Mouse (Mus musculus) brain, adult 2 months (tissue): ENCODE results near the gene Nav2.

Source experiments
- DNase-seq: peaks from one replicate; pipeline ENCODE4 v3.0.0; 2011; ENCODE audit warnings: low read depth, low spot score

Gene Nav2

DNA sequence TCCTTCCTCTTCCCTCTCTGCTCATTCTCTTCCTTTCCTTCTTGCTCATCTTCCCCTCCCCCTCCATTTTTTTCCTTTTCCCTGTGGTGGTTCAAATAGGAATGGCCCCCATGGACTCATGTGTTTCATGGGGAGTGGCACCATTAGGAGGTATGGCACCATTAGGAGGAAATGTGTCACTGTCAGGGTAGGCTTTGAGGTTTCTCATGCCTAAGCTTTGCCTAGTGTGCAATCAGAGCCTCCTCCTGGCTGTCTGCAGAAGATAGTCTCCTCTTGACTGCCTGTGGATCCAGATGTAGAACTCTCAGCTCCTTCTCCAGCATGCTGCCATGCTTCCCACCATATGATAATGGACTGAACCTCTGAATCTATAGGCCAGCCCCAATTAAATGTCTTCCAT lies 525.4 kb downstream of the Nav2 start:
- DNase-seq: no peak

DNA sequence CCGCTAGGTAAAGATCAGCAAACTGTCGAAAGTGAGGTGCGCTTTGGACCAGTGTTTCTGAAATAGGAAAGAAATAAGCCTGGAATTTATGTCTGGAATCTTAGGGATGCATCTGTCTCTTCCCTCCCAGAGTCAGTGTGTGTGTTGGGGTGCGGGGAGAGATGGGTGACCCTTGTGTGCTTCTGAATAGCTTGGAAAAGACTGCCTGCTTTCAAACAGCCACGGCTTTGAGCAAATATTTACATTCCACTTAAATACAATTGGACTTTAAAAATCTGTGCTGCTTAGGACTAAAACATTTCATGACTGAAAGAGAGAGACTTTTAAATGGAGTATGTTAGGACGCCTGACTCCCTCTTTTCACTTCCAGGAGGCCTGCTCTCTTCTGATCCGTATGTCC lies 528.0 kb downstream of the Nav2 start:
- DNase-seq: no peak

DNA sequence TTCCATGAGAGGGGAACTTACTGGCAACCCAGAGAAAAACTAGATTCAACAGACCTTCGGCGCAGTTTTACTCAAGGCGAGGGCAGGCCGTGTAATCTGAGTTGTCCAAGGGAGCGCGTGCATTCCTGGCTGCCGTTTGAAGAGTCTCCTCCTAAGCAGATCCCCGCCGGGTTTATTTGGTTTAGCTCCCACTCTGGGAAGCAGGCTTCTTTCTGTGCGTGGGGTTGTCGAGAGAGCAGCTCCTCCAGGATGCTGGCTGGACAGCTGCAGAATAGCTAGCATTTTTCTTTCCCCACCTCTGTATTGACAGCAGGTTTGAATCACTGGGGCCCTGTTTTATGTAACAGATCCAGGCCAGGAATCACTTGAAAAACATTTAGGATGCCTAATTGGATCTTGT lies 529.4 kb downstream of the Nav2 start:
- peak; percentile 84 for DNase-seq

DNA sequence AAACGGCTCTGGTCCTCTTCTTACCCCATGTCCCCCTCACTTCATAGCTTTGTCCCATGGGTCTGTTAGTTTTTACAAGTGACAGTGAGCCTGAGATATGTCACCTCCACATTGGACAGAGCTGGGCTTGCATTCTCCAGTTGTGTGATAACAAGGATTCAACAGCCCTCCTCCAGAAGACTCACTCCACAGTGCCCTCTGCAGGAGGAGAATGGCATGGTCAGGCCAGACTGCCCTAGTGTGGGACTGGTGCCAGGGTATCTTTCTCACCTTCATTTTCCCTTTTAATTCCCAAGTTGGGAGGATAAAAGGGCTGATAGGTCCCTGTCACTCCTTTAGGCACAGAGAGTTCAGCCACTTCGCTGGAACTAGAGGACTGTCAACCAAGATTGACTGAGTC lies 530.6 kb downstream of the Nav2 start:
- no peak for DNase-seq

DNA sequence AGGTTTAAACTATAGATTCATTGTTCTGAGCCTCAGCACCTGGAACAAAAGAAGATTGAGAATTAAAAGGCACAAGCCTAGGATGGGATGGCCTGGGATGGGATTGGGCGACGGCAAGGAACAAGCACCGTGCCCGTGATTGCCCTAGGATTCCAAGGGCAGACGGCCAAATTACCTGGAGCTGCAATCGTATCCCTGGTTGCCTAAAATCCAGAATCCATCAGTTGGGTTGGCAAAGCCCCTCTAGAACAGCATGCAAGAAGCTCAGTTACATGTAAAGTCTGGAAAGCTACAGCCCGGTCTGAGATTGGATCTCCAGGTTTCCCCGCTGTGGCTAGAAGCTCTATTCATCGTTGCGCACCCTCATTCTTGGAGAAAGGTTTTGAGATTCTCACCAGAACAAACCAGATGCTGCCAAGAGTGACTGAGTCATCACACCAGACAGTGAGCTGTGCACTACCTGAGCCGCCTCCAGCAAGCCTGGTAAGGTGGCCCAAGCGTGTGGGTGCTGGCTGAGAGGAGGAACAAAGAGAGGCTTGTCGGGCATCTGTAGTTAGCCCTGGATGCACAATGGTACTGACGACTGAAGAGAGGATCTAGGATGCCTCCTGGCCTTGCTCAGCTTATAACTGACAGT lies 531.9 kb downstream of the Nav2 start:
- peak; percentile 91 for DNase-seq

DNA sequence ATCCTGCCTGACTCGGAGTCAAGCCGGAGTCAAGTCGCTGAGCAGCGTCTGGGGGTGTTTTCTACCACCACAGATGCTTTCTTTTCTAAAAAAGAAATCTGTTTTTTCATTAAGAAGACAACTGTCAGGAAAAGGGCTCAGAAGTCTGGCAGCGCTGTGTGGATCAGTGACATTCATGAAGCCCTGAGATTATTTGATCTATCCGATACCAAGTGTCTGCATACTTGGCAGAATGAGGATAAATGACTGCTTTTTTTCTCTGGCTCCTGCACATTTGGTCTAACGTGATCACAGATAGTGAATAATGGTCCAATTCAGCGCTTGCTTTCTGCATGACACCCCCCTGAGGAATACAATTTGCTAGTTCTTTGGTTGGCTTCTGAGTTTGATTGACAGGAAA lies 533.7 kb downstream of the Nav2 start:
- DNase-seq: peak; percentile 56

DNA sequence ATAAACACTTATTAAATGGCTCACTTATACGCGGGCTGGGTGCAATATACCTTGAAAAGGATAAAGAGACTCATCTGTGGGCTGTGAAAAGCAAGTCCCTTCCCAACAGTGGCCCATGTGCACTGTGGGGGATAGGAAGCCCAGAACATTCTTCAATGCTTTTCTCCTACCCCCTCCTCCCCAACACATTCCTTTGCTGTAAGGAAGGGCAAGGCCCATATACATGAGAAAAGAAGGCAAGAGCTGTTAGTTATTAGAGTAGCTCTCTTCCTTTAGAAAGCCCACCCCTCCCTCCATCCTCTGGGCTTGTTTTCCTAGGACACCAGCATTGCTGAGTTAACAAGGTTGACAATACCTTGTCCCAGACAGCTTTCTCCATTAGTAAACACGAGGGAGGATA lies 540.1 kb downstream of the Nav2 start:
- DNase-seq: no peak

DNA sequence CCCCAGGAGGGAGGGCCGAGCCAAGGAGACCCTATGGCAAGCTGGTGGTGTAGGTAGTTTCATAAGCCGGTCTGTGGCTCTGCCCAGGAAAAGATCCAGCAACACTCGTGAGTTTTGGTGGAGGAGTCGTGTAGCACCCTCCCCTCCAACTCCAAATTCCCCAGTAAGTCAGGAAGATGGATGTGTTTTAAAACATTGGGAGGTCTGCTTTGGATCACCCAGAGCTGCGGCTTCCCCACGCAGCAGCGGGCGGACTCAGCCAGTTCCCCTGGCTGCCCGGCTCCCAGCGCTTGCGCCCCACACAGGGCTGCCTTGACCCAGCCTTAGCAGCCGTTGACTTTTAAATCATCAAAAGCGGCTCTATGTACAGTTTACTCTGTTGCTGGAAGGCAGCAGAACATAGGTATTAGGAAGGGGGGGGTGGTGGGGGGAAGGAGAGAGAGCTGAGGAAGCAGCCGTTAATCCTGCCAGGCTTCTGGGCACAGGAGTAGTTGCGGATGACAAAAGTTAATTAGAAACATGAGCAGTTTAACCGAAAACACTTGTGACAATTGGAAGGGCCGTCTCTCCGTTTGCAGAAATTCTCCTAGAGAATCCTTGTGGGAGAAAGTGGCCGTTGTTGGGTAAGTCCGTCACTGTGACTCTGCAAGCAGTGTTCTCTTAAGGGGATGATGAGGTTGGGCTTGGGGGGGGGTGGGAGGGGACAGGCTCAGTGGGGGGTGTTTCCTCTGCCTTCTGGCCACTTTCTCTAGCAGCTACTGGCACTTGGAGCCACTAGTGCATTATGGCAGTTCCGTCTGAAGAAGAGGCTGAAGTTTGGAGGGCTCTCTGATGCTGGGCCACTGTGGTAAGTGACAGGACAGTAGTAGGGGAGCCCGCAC lies 542.0 kb downstream of the Nav2 start:
- peak; percentile 62 for DNase-seq

DNA sequence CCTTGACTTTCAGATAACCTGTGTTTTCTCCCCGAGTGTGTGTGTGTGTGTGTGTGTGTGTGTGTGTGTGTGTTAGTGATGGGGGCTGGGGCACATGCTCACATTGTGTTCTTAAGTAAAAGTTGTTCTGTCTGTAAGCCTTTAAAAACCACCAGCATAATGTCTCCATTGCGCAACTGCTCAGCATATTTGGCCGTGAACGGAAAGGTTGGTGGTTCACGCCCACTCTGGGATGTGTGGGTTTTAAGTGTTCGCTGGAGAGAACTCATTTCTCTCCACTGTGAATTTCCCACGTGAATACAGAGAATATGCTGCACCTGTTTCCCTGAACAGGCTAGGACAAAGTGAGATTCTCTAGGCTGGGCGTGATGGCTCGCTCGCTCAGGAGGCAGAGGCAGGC lies 542.7 kb downstream of the Nav2 start:
- peak; percentile 84 for DNase-seq

DNA sequence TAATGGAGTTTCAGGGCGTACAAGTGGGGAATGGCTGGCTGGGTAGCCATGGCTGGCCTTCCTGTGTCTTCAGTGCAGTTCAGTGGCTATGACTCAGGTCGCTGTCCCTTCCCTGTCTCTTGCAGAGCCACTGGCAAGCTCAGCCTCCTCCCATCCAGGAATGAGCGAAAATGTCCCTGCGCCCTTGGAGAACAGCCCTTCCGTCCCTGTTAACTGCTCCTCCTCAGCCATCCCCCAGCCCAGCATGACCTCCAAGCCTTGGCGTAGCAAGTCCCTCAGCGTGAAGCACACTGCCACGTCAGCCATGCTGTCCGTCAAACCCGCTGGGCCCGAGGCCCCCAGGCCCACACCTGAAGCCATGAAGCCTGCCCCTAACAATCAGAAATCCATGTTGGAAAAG lies 543.8 kb downstream of the Nav2 start:
- DNase-seq: no peak

DNA sequence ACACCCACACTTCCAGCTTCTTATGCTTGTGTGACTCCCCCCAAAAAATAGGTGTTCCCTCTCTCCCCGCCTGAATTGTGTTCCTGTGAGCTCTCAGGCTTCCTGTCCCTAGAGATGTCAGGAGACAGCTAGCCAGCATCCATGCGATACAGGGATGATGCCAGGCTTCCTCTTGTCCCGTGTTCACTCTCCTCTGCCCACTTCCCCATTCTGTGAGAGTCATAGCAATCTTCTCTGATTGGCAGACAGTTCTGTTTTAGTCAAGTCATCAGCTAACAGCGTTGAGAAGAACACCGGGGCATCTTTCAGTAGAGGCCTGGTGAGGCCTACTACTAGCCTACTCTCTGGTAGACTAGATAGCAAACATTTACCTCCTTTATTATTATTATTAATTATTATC lies 546.1 kb downstream of the Nav2 start:
- no peak for DNase-seq

DNA sequence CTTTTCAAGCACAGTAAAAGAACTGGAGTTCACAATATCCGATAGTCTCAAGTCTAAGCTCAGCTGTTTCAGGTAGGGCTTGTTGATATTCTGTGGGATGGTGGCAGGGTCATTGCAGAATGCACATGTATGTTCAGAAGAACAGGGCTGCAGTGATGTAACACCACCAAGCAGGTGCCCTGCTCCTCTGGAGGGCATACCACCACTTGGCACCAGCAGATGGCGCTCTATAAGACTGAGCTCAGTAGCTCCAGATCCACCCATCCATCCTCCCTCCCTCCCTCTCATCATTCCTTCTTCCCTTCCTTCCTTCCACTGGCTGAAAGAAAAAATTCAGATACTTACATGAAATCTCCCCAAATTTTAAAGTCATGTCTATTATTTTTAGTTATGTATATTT lies 547.6 kb downstream of the Nav2 start:
- DNase-seq: peak; percentile 81

DNA sequence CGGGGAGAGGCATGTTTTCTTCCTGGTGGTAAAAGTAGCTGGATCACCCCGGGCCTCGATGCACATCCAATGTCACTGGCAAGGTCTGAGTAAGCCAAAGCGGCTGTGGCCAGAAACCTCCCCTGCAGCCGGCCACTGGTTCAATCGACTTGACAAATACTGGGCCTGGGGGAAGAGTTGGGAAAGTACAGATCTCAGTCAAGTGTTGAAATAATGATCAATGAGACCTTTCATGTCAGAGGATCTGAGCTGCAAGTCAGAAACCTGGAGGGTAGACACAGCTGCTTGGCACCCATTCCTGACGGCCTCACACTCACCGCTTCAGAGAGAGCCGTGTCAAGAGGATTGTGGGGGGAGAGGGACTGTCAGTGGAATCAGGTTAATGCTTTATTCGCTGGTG lies 548.9 kb downstream of the Nav2 start:
- DNase-seq: no peak

DNA sequence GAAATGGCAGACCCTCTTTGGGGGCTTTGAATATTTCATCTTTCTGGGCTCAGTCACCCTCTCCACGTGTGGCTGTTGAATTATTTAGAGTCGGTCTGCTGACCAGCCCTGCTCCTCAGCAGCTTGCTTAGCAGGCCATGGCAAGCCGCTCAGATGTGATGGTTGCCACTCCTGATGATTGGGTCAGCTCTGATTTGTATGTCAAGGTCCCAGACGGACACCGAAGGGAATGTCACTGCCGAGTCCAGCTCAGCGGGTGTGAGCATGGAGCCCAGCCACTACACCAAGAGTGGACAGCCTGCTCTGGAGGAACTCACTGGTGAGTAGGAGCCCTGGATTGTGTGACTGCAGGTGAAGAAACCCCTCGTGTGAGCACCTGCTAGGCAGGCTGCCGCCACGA lies 549.4 kb downstream of the Nav2 start:
- no peak for DNase-seq

DNA sequence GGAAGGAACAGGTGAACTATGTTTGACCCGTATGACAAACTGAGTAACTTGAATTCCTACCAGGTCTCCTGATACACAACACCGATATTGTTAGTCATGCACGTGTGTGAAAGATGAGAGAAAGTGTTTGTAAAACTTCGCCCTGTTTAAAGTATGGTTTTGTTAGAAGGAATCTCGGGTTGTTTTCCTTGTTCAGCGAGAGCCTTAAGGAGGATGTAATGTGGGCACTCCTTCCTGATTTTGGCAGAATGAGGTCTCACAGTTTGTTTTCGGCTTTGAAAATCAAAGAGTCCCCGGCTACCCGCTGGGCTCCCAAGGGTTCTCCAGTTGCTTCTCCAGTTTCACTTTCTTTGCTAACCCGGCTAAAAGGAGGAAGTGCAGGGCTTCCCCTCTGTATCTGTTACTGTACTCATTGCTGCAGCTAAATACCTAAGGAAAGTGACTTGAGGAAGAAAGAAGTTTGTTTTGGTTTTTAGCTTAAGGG lies 553.9 kb downstream of the Nav2 start:
- DNase-seq: no peak

DNA sequence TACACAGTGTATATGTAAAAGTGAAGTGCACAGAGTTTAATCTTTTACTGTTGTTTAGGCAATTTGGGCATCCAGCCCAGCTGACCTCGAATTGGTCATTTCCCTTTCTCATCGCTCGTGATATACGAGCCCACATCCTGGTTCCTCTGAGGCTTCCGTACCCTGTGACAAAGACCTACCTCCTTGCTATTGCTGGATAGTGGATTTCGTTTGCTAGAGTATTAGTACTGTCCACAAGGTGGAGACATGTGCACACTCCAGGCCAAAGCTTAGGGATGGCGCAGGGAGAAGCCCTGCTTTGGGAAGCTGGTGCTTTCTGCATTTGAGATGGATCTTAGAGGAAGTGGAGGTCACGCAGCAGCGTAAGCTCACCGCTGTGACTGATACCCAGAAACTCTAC lies 559.3 kb downstream of the Nav2 start:
- peak; percentile 84 for DNase-seq

DNA sequence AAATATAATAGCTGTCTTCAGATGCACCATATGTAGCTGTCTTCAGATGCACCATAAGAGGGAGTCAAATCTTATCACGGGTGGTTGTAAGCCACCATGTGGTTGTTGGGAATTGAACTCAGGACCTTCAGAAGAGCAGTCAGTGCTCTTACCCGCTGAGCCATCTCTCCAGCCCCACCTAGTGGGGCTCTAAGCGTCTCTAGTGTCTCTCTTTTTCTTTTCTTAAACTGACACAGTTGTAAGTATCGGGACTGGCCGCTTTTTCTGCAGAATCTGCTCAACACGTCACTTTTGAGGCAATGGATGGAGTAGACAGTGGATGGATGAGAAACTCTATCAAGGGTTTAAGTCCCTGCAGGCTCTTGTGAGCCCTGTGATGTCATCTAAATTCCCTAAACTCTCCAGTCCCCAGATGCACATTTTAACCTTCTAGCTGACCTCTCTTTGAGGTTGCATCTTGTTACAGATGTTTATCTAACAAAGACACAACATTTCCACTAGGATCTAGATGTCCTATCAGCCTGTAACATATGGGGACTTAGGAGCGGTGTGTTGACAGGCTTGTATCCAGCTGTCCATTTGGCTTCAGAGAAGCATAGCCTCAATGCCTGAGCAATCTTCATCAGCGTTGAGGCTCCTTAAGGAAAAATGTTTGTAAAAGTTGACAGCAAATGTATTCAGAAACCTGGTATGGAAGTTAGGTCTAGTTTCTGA lies 560.1 kb downstream of the Nav2 start:
- no peak for DNase-seq

DNA sequence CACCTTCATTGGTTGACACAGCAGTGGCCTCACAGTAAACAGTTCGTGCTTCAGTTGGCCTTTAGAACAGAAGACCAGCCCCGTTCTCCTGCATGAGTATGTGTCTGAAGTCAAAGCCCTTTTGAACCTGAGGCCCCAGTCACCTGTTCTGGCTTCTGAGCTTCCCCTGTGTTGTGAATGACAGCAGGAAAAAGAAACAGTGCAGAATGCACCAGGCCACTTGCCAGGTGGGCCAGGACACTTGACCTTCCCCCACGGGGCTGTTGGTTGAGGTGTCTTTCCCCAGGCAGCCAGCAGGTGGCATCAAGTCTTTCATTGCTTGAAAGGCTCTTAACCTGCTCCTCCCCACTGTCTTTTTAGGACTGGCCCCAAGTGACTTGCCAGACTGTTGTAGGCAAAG lies 562.8 kb downstream of the Nav2 start:
- peak; percentile 77 for DNase-seq

DNA sequence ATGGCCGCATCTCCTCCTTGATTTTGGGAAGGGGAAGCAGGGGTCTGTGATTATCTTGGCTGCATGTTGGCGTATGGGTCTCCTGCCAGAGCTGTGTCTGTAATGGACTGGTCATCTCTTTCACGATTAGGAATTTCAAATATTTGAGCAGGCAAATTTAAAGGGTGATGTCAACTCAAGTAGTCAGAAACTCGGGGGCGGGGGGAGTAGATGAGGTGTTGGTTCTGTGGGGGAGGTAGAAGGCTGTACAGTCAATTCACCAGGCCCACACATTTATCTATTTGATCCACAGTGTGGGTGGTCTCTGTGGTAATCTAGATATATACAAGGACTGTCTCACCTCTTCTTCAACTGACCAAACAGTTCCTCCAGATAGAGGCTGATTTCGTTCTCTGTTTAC lies 566.8 kb downstream of the Nav2 start:
- no peak for DNase-seq

DNA sequence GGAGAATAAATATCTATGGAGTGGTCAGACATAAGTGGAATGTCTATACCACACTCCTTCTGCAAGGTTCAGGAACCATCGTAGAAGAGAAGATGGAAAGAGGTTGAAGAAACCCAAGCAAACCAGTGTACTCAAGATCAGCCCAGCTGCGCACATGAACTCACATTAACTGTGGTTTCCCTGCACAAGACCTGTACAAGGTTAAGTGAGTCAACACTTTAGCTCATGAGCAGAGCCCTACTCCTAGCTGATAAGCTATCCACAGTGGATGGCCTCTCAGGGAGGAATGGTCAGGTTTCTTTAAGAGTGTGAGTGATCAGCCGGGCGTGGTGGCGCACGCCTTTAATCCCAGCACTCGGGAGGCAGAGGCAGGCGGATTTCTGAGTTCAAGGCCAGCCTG lies 567.6 kb downstream of the Nav2 start:
- no peak for DNase-seq

DNA sequence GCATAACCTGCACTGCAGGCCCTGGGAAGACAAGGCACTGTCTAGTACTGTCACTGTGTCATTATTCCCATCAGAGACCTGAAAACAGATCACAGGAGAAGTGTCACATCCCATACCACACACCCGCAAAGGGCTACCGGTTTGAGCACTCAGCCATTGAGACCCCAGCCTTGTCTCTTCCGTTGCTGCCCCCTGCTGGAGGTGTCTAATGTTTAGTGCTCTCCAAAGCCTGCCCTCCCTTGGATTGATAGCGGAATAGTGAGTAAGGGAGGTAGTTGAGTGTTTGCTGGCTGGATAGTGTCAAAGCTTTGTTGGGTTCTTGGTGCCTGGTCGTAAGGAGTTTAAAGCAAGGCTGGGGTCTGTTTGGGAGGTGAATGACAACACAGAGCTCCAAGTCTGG lies 568.1 kb downstream of the Nav2 start:
- peak; percentile 53 for DNase-seq
